Mouse (Mus musculus) macrophage (primary cell): ENCODE measurements around the gene Mfsd11. TPM values are rescaled to one million over a fixed set of nuclear protein-coding genes. Genes with fewer than 3 reads are reported as not detected.
A peak's percentile ranks its signal among the peaks of the same experiment; 100 is the strongest.

ENCODE experiments used
- H3K27ac ChIP-seq: fragments of 350-480 bp; formaldehyde crosslinking; 2 replicates; pipeline ENCODE4 v1.9.0; 2021
- H3K36me3 ChIP-seq: fragments of 350-480 bp; formaldehyde crosslinking; 2 replicates; pipeline ENCODE4 v1.9.0; 2021; ENCODE audit errors: inconsistent target
- H3K4me3 ChIP-seq: fragments of 350-480 bp; formaldehyde crosslinking; 2 replicates; pipeline ENCODE4 v1.9.0; 2021; ENCODE audit errors: inconsistent target
- H3K79me2 ChIP-seq: fragments of 350-480 bp; formaldehyde crosslinking; 2 replicates; pipeline ENCODE4 v1.9.0; 2021; ENCODE audit errors: inconsistent target
- whole genome bisulfite sequencing: methylation state at CpG from one replicate; pipeline ENCODE4 v1.1.7; 2026; ENCODE audit warnings: inconsistent platforms; ENCODE audit not compliant: missing documents; 5-methylcytosine and 5-hydroxymethylcytosine counted together
- polyA plus RNA-seq: library from polyadenylated mRNA; stranded (reverse); fragments of 250-400 nt; gene quantifications from 3 replicates; pipeline ENCODE4 v1.2.4, GENCODE M21; 2018; ENCODE audit warnings: inconsistent platforms
- total RNA-seq, 78 experiments: library from RNA; depleted of rRNA; stranded (reverse); fragments of 250-400 nt; gene quantifications; 1 replicate in 9 of 78; 2 replicates in 24 of 78; 3 replicates in 43 of 78; 4 replicates in 2 of 78; pipeline ENCODE4 v1.2.4; 2018; ENCODE audit warnings: inconsistent platforms in 56 of 78

The Mfsd11 gene
- 100 to 1,000 TPM in 12 of 26 experiments, 10 to 100 TPM in 14; 23.7 to 296 (median 94.4) TPM for total RNA-seq (2018; cell fraction: chromatin; rRNA removed)
- total RNA-seq (2018; cell fraction: cytosol; rRNA removed) = 100 to 1,000 TPM in 24 of 26 experiments, 10 to 100 TPM in 2; 90.2 to 220 (median 154) TPM
- total RNA-seq (2018; cell fraction: nucleus; rRNA removed) = 100 to 1,000 TPM in 22 of 26 experiments, 10 to 100 TPM in 4; 26.4 to 272 (median 148) TPM
- polyA plus RNA-seq = 105 to 174 TPM (median 118 TPM) in 3 replicates

DNA sequence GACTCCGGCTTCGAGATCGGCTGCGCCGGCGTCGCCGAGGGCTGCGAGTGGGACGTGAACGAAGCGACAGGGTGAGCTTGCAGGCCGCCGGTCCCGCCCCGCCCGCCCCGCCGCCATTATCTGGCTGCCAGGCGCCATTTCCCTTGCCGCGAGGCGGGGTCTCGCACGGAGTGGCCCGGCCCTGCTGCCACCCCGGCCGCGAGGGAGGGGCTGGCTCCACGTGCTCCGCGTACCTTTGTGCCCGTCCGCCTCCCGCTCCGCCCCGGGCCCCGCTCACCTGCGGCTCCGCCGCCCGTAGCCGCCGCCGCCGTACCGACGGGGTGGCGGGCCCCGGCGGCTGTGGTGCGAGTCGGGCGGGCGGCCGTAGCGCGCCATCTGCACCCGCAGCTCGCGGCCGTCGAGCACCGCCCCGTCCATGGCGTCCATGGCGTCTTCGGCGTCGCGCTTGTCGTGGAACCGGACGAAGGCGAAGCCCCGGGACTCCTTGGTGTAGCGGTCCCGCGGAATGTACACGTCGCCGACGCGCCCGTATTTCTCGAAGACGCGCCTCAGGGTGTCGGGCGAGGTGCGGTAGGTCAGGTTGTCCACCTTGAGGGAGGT is at the start of gene Mfsd11:
TSS of gene Mfsd11 (plus strand) at position 150 of the 600 bp plus-strand sequence.
- under 1% methylated on average over 51 of the region's 91 CpGs for WGBS

DNA sequence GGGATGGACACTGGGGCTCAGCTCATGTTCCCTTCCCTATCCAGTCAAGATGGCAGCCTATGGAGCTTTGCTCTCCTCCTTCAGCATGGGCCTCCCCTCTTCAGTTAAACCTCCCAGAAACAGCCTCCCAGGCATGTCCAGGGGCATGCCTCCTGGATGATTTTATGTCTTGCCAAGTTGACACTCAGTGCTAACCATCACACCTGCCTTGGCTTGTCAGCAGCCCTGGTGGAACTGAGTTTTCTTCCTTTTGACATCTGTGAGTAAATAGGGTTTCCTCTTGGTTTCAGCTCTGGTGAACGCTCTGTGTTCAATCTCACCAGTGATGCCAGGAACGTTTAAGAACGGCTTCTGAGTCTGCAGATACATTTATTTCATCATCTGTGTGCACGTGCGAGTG is 49.5 kb upstream of the Mfsd11 start:
- Histone ChIP-seq H3K27ac (no peak overlapping the region), H3K36me3 (no peaks in the 10 kb centered on the region), H3K4me3 (no peak overlapping the region), H3K79me2 (no peaks in the 10 kb centered on the region)
- 69% methylated on average over 5 of the region's 5 CpGs for WGBS

More for the DNA sequence above, at the start of gene Mfsd11:
- H3K4me3 ChIP-seq = peak within 1 kb of the TSS; percentile 92
- H3K79me2 ChIP-seq = peaks cover 84% of the 10 kb centered on the region
- H3K27ac ChIP-seq = peak within 1 kb of the TSS; percentile 95
- H3K36me3 ChIP-seq = 0 out of 2 replicates have a peak, but pooled peaks cover 22% of the 10 kb centered on the region

DNA sequence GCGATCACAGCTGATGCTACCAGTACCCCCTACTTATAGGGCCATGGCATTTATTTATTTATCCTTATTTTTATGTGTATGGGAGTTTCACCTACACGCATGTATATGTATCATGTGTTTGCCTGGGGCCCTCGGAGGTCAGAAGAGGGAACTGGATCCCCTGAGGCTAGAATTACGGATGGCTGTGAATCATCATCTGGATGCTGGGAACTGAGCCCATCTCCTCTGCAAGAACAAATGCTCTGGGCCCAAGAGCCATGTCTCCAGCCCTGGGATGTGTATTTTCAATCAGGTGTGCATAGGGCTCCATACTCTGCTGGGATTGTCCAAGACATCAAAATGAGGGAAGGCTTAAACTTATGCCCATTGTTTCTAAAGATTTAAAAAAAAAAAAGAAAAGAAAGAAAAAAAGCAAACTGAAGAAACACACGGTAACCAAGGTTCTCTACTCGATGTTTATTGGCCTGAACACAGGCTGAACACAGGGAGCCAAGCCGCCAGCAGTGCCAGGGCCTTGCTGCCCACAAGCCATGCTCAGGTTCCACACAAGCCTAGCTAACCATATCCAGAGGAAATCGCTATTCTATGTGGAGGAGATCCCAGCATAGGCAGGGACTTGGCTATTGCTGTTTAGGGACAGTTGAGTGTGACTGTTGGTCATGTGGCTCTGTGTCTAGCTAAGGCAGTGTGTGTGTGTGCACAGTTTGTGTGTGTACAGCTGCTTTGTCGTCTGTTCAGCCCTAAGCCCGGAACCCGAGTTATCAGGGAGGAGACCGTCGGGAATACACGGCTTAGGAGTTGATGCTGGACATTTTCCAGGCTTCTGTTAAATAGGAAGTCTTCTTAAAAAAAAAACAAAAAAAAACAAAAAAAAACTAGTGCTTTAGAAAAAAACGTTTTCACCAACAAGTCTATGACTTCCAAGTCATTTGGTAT is 45.8 kb upstream of the Mfsd11 start:
- H3K36me3 ChIP-seq = no peaks in the 10 kb centered on the region
- WGBS = 90% methylated on average over 15 of the region's 15 CpGs
- no peak overlapping the region for H3K4me3 ChIP-seq
- no peaks in the 10 kb centered on the region for H3K79me2 ChIP-seq
- no peak overlapping the region for H3K27ac ChIP-seq

DNA sequence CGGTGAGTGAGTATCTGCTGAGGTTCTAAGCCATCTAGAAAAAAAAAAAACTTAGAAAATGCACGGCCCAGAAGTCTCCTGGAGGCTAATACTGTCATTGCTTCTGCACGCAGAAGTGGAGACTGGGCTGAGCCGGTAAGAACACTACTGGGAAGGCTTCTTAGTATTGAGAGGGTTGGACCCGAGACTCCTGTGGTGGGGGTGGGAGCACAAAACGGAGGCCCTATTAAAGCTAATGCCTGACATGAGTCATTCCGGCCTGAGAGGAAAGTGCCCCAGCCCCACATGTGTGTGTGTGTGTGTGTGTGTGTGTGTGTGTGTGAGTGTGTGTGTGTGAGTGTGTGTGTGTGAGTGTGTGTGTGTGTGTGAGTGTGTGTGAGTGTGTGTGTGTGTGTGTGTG is 45.1 kb upstream of the Mfsd11 start:
- H3K79me2 ChIP-seq = no peaks in the 10 kb centered on the region
- no peaks in the 10 kb centered on the region for H3K36me3 ChIP-seq
- H3K4me3 ChIP-seq = no peak overlapping the region
- H3K27ac ChIP-seq = no peak overlapping the region
- WGBS = 67% methylated on average over 7 of the region's 7 CpGs

DNA sequence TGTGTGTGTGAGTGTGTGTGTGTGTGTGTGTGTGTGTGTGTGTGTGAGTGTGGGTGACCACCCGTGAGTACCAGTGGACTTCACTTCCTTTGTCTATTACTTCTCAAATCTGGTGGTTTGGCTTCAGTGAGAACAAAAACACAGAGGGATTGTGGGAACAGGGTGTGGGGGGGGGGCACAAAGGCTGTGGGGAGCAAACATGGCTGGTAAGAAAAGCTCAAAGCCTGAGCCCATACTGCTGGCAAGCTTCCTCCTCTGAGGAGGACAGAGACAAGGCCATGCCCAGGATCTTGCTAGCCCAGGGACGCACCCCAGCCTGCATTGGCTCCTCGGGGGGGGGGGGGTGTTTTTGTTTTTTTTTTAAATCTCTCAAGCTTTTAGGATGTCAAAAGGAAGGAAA is 44.7 kb upstream of the Mfsd11 start:
- 20% methylated on average over 1 of the region's 3 CpGs for WGBS
- Histone ChIP-seq H3K27ac (no peak overlapping the region), H3K4me3 (no peak overlapping the region)

DNA sequence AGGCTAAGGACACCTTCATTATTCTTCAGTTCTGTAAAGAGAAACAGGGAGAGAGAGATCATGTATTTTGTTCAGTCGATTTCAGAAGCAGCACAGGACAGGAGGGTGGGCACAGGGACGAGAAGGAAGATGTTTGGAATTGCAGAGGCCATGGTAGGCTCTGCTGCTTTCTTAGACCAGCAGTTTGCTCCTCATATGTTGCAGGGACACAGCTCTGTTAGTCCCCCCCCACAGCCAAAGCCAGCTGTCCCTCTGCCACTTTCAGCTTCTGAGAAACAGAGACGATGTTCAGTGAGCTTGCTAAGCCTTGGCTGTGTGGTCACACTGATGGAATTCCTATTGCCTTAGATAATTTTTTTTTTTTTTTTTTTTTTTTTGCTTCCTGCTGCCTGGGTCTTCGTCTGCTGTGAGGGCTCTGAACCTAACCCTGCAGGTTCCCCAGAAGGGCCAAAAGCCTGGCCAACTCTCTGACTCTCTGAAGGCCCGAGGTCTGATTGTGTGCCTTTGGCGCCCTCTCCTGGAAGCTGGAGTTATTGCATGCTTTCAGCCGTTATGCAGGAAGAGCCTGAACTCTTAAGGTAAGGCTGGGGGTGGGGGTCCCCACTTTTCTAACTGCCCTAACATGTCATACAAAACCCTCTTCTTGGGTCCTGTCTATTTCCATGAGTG is 44.2 kb upstream of the Mfsd11 start:
- no peaks in the 10 kb centered on the region for H3K36me3 ChIP-seq
- no peak overlapping the region for H3K4me3 ChIP-seq
- H3K79me2 ChIP-seq = no peaks in the 10 kb centered on the region
- no peak overlapping the region for H3K27ac ChIP-seq
- WGBS = 39% methylated on average over 6 of the region's 7 CpGs

More for the DNA sequence above, 44.7 kb upstream of the Mfsd11 start:
- Histone ChIP-seq H3K79me2 (no peaks in the 10 kb centered on the region), H3K36me3 (no peaks in the 10 kb centered on the region)

DNA sequence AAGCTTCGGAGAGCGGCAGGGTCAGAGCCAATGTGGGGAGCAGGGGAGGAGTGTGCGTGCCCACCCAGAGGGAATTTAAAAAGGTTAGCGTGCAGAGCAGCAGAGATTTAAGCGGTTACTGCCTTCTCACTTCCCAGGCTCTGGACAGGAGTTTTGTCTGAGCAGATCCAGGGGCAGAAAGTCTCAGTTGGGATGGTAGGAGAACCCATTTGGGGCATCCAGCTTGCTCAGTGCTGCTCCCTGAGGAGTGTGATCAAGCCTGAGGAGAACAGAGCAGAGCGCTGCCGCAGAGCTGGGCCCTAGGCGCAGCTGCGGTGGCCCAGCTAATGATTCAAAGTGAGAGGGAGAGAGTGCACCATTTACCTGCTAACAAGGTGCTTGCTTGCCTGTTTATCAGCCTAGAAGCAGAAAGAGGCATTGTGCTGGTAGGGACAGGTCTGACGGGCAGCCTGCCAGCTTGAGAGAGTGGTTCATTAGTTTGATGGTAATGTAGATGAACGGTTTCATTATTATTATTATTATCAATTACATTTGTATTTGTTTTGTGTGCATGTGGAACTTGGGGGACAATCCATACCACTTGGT is 43.3 kb upstream of the Mfsd11 start:
- Histone ChIP-seq H3K79me2 (no peaks in the 10 kb centered on the region), H3K4me3 (no peak overlapping the region), H3K27ac (no peak overlapping the region), H3K36me3 (no peaks in the 10 kb centered on the region)
- WGBS = 93% methylated on average over 10 of the region's 11 CpGs

DNA sequence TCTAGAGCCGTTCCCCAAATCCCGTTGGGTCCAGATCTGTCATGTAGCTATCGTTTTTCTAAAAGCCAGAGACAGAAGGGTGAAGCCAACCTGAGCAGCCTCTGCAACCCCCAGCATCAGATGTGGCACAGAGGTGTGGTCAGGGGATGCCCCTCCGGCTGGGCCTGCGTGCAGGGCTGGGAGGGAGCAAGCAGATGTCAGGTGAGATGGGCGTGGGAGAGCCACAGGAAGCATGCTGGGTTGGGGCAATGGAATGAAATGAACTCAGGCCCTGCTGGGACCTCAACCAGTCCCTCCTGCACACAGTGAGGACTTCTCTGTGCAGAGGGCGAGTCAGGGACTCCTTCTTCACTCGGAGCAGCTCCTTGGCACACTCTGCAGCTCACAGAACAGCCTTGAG is 42.7 kb upstream of the Mfsd11 start:
- H3K79me2 ChIP-seq = no peaks in the 10 kb centered on the region
- 89% methylated on average over 8 of the region's 8 CpGs for WGBS
- H3K4me3 ChIP-seq = no peak overlapping the region
- H3K36me3 ChIP-seq = no peaks in the 10 kb centered on the region
- H3K27ac ChIP-seq = no peak overlapping the region

DNA sequence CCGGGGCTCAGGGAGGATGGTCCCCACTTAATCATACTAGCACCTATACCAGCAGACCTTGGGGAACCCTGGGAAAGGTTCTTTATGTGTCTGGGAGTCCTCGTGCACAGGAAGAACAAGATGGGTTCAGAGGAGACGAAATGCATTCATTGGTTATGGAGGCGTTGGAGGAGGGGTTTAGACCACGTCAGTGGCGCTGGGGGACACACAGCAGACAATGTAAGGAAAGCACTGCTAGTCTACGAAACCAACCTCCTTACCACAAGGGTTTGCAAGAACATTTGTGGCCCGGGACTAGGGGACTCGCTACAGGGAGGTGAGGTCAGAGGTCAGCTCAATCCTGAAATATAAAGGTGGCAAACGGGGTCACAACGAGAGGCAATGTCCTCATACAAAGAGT is 41.7 kb upstream of the Mfsd11 start:
- H3K36me3 ChIP-seq = no peaks in the 10 kb centered on the region
- WGBS = 92% methylated on average over 10 of the region's 11 CpGs

DNA sequence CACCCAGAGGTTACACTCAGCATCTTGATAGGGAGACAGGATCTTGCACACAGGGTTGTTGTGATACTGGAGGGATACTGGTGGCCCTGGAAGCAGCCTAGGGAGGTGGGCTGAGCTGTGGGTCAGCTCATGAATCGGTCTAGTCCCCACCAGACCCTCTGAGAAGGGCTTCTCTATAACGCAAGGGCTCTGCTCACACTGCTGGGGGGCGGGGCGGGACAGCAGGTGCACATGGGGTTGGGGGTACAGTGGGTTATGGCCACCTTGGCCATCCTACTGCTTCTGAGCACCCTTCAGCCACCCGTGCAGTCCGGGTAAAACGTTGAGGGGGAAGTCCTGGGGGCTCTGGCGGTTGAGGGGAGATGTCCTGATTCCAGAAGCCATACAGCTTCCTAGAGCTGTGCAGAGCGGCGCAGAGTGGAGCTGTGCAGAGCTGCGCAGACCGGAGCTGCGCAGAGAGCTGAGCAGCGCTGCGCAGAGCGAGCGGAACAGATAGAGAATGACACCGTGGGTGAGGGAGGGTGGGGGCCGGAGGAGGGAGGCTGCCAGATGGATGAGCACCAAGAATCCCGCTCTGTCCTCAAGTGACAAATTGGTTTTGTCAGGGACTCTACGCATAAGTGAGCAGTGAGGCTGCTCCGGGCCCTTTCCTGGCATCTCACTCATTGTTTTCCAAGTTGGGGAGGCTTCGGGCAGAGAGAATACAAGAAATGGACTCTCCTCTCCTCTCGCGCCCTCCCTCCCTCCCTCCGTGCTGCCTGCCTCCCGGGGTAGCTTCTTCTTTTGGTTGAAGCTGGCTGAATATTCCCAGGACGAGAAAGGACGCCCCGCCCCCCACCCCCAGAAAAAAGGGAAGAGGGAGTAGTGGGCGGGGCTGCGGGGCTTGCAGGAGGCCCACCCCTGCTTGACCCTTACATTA is 41.0 kb upstream of the Mfsd11 start:
- H3K4me3 ChIP-seq = peak overlapping the region; percentile 6; the same call in 1 of the 2 replicates
- no peaks in the 10 kb centered on the region for H3K79me2 ChIP-seq
- WGBS = 10% methylated on average over 30 of the region's 32 CpGs
- no peaks in the 10 kb centered on the region for H3K36me3 ChIP-seq
- H3K27ac ChIP-seq = no peak overlapping the region

More for the DNA sequence above, 41.7 kb upstream of the Mfsd11 start:
- Histone ChIP-seq H3K27ac (no peak overlapping the region), H3K4me3 (no peak overlapping the region), H3K79me2 (no peaks in the 10 kb centered on the region)

DNA sequence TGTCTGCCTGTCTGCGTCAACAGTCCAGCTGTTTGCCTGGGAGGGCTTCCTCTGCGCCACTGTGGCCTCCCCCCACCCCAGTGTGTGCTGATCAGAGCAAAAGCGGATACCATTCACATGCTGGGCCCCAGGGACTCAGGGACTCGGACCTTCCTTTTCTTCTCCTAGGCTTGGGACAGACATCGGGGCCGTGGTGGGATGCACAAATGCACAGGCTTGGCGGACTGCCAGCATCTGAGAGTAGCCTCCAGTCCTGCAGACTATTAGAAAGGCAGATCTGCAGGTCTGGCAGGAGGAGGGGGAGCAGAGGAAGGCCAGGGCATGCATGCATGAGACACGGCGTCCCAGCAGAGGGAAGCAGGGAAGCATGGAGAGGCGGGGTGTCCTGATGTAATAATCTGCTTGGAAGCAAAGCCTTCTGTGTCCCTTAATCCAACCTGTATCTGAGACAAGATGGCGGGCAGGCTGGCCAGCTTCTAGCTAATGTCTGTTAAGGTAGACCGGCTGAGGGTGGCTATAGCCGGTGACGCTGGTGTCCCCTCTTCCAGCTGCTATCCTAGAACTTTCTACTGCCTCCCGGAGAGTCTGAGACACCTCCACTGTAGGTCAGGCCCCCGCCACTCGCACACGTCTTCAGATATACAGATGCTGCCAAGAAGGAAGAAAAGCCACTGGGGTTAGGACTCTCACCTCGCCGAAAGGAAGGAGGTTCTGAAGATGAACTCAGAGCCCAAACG is 39.3 kb upstream of the Mfsd11 start:
- Histone ChIP-seq H3K79me2 (no peaks in the 10 kb centered on the region), H3K4me3 (no peak overlapping the region), H3K36me3 (no peaks in the 10 kb centered on the region), H3K27ac (no peak overlapping the region)
- 90% methylated on average over 21 of the region's 21 CpGs for WGBS

DNA sequence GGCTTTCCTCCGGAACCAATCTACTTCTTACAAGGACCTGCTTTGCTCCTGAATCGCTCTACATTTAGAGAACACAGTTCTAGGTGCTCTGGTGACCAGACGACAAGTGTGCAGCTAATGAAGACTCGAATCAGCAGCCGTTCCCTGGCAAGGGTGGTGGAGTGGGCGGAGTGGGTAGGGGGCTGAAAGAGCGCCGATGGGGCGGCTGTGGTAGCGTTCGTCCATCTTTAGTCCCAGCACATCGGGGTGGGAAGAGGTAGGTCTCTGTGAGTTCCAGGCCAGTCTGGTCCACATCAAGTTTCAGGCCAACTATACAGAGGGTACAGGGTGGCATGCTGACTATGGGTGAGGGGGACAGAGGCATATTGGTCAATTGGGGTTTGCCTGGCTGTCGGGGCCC is 38.6 kb upstream of the Mfsd11 start:
- H3K4me3 ChIP-seq = no peak overlapping the region
- H3K27ac ChIP-seq = no peak overlapping the region
- 91% methylated on average over 13 of the region's 13 CpGs for WGBS
- no peaks in the 10 kb centered on the region for H3K79me2 ChIP-seq
- no peaks in the 10 kb centered on the region for H3K36me3 ChIP-seq
